Mouse (Mus musculus) activated CD4-positive, CD25-positive, alpha-beta regulatory T cell, adult 9 weeks (primary cell): ENCODE measurements around the gene Tex38. TPM values are rescaled to one million over a fixed set of nuclear protein-coding genes. Genes with fewer than 3 reads are reported as not detected.

Experiments
- polyA plus RNA-seq: library from polyadenylated mRNA; unstranded; fragments of 100-300 nt; shearing (Covaris generic); gene quantifications from one replicate; pipeline ENCODE4 v1.2.1, GENCODE M21; 2017

The Tex38 gene
- not detected for polyA plus RNA-seq

GRCm38 (mm10) chr4:115780918-115781317, at the start of gene Tex38:
Gene Tex38, minus strand, starts transcription at chr4:115781018.

GRCm38 (mm10) chr4:115827888-115828571, 47.2 kb upstream of the Tex38 start, which contains the start of gene Mob3c:
Gene Mob3c, plus strand, starts transcription at chr4:115828092.

GRCm38 (mm10) chr4:115784769-115785510, 4.1 kb upstream of the Tex38 start, which contains the start of gene Atpaf1:
Gene Atpaf1, plus strand, starts transcription at chr4:115784812.

GRCm38 (mm10) chr4:115737551-115738041, 43.2 kb downstream of the Tex38 start, which contains the start of gene Efcab14:
Gene Efcab14, plus strand, starts transcription at chr4:115737744.

Other genes starting within 250 kb of the Tex38 start
- not detected for gene Cyp4a31, start 217.4 kb downstream of the Tex38 start, polyA plus RNA-seq
- not detected for gene Cyp4a32, start 180.0 kb downstream of the Tex38 start, polyA plus RNA-seq
- gene Cyp4b1, start 133.3 kb downstream of the Tex38 start, polyA plus RNA-seq = not detected
- gene Efcab14, start 43.3 kb downstream of the Tex38 start, polyA plus RNA-seq = 65.7 TPM
- 27.1 TPM for gene Atpaf1, start 3.8 kb upstream of the Tex38 start, polyA plus RNA-seq
- 28.4 TPM for gene Mob3c, start 47.1 kb upstream of the Tex38 start, polyA plus RNA-seq
- 70.6 TPM for gene Mknk1, start 58.2 kb upstream of the Tex38 start, polyA plus RNA-seq
- not detected for gene Kncn, start 103.4 kb upstream of the Tex38 start, polyA plus RNA-seq
- not detected for gene 6430628N08Rik, start 109.6 kb upstream of the Tex38 start, polyA plus RNA-seq
- gene Dmbx1, start 158.9 kb upstream of the Tex38 start, polyA plus RNA-seq = not detected
- 129 TPM for gene Faah, start 236.9 kb upstream of the Tex38 start, polyA plus RNA-seq